Comparison of ENCODE assay signal across 14 mouse cellular contexts in the genomic region with DNA sequence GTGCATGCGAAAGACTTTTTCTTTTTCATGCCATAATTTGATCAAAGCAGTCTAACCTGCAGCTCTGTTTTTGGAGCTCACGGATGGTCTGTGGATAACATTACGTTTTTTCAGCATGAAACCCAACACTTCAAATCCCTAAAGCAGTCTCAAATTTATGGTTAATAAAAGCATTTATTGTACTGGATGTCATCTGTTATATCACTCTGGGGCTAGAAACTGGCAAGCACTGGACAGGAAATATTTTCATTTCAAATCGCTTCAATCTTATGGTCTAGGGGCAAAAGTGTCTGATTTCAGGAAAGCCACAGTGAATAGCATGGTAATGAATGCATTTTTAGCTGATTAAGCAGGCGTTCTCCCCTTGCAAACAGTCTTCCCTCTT. TPM values are rescaled to one million over a fixed set of nuclear protein-coding genes. Genes with fewer than 3 reads are reported as not detected.
DNase-seq lines count a peak whose midpoint lies in the region; ATAC-seq and TF ChIP-seq lines count a peak whose summit lies in the region.
"Had no signal": no experiment of that assay in that cellular context is flagged by ENCODE, and none has a peak within 500 bp of the region (broad histone marks: within the 10 kb centered on the region; RNA-seq: fewer than 3 reads in every experiment).

No protein-coding gene starts in this region.

- DNase-seq in kidney, postnatal 25 days = no peak
- DNase-seq in forebrain, embryonic 14.5 days (ENCODE audit: low spot score) = no peak
- no peak for DNase-seq in cerebellum, adult 2 months
- DNase-seq in layer of hippocampus, postnatal 36 days = no peak
- DNase-seq in lung, postnatal 0 days (ENCODE audit: low spot score) = no peak
- DNase-seq: cerebellum, adult 9-10 months; heart, postnatal 14 days; spleen, adult 18-20 months had no signal

- TF ChIP-seq POLR2A in cerebellum, adult 2 months (IDR thresholded peaks at IDR 0.05; ENCODE audit: borderline replicate concordance, insufficient read depth, low read length) = no peak

- H3K4me1 ChIP-seq in kidney, embryonic 15.5 days = peaks cover 69% of the 10 kb centered on the region
- peaks cover 19% of the 10 kb centered on the region for H3K4me1 ChIP-seq in forebrain, embryonic 14.5 days (ENCODE audit: control insufficient read depth, insufficient read depth, low read length)
- H3K4me1 ChIP-seq in limb, embryonic 12.5 days (replicated peaks) = peaks cover 77% of the 10 kb centered on the region
- peaks cover 57% of the 10 kb centered on the region for H3K4me1 ChIP-seq in neural tube, embryonic 12.5 days
- no peaks in the 10 kb centered on the region for H3K4me1 ChIP-seq in cerebellum, adult 2 months (ENCODE audit: control insufficient read depth, insufficient read depth, low read length)
- no peaks in the 10 kb centered on the region for H3K4me1 ChIP-seq in lung, postnatal 0 days (ENCODE audit: insufficient read depth, low read depth, low read length)

- H3K4me3 ChIP-seq in kidney, embryonic 15.5 days (replicated peaks) = no peak overlapping the region
- no peak overlapping the region for H3K4me3 ChIP-seq in forebrain, embryonic 14.5 days (ENCODE audit: low read depth, low read length)
- no peak overlapping the region for H3K4me3 ChIP-seq in limb, embryonic 12.5 days (replicated peaks)
- H3K4me3 ChIP-seq in neural tube, embryonic 12.5 days = no peak overlapping the region
- no peak overlapping the region for H3K4me3 ChIP-seq in cerebellum, adult 2 months (replicated peaks; ENCODE audit: insufficient read depth, low read depth, low read length)
- H3K4me3 ChIP-seq in lung, postnatal 0 days (ENCODE audit: low read depth, low read length) = no peak overlapping the region

- ATAC-seq in kidney, embryonic 15.5 days (replicated peaks; ENCODE audit: low FRiP score) = no peak
- no peak for ATAC-seq in forebrain, embryonic 14.5 days
- peak; percentile 16; the same call in 1 of the 2 replicates for ATAC-seq in limb, embryonic 12.5 days (ENCODE audit: insufficient number of reproducible peaks, insufficient read depth, low FRiP score, low TSS enrichment, low read depth)
- ATAC-seq in neural tube, embryonic 12.5 days (ENCODE audit: low FRiP score, low read depth) = no peak
- no peak for ATAC-seq in lung, postnatal 0 days
- ATAC-seq: Patski had no signal

- H3K36me3 ChIP-seq in kidney, embryonic 15.5 days = no peaks in the 10 kb centered on the region
- H3K36me3 ChIP-seq in forebrain, embryonic 14.5 days (ENCODE audit: control insufficient read depth, insufficient read depth, low read length) = no peaks in the 10 kb centered on the region
- H3K36me3 ChIP-seq in limb, embryonic 12.5 days = peaks cover 4% of the 10 kb centered on the region; the same call in 1 of the 2 replicates
- H3K36me3 ChIP-seq in neural tube, embryonic 12.5 days = no peaks in the 10 kb centered on the region
- H3K36me3 ChIP-seq in lung, postnatal 0 days (ENCODE audit: insufficient read depth, low read length) = no peaks in the 10 kb centered on the region

- H3K9ac ChIP-seq in kidney, embryonic 15.5 days = no peak overlapping the region
- H3K9ac ChIP-seq in forebrain, embryonic 14.5 days (ENCODE audit: low read length) = no peak overlapping the region
- no peak overlapping the region for H3K9ac ChIP-seq in limb, embryonic 12.5 days (replicated peaks)
- no peak overlapping the region for H3K9ac ChIP-seq in neural tube, embryonic 12.5 days
- no peak overlapping the region for H3K9ac ChIP-seq in lung, postnatal 0 days (replicated peaks; ENCODE audit: low read depth)

- no peak for TF ChIP-seq CTCF in cerebellum, adult 2 months (IDR thresholded peaks at IDR 0.05; ENCODE audit: borderline replicate concordance, insufficient read depth, low read depth, low read length)
- no peak for TF ChIP-seq CTCF in lung, postnatal 0 days (IDR thresholded peaks at IDR 0.05)

- TF ChIP-seq EP300 in lung, postnatal 0 days (IDR thresholded peaks at IDR 0.05) = no peak

- H3K27me3 ChIP-seq in kidney, embryonic 15.5 days = no peaks in the 10 kb centered on the region
- no peaks in the 10 kb centered on the region for H3K27me3 ChIP-seq in forebrain, embryonic 14.5 days (replicated peaks; ENCODE audit: control insufficient read depth, insufficient read depth, low read length)
- H3K27me3 ChIP-seq in limb, embryonic 12.5 days = no peaks in the 10 kb centered on the region
- H3K27me3 ChIP-seq in neural tube, embryonic 12.5 days (replicated peaks) = no peaks in the 10 kb centered on the region
- no peaks in the 10 kb centered on the region; the same call in 1 of the 2 replicates for H3K27me3 ChIP-seq in cerebellum, adult 2 months (ENCODE audit: control insufficient read depth, insufficient read depth, low read length)
- no peaks in the 10 kb centered on the region for H3K27me3 ChIP-seq in lung, postnatal 0 days (replicated peaks; ENCODE audit: insufficient read depth, low read length)
- H3K27me3 ChIP-seq: Patski had no signal

- H3K4me2 ChIP-seq in kidney, embryonic 15.5 days = 0 out of 2 replicates have a peak overlapping the region, but pooled peaks have one; percentile 25
- no peak overlapping the region for H3K4me2 ChIP-seq in forebrain, embryonic 14.5 days (ENCODE audit: low read length)
- peak overlapping the region; percentile 42; the same call in 1 of the 2 replicates for H3K4me2 ChIP-seq in limb, embryonic 12.5 days
- peak overlapping the region; percentile 38; the same call in 1 of the 2 replicates for H3K4me2 ChIP-seq in neural tube, embryonic 12.5 days (replicated peaks)
- H3K4me2 ChIP-seq in lung, postnatal 0 days (replicated peaks; ENCODE audit: low read depth, low read length) = no peak overlapping the region

- 27% methylated on average over 5 of the region's 5 CpGs for WGBS in kidney, embryonic 15.5 days
- WGBS in forebrain, embryonic 14.5 days = 34% methylated on average over 5 of the region's 5 CpGs
- 22% methylated on average over 5 of the region's 5 CpGs for WGBS in limb, embryonic 12.5 days
- WGBS in neural tube, embryonic 12.5 days = 22% methylated on average over 5 of the region's 5 CpGs
- 82% methylated on average over 5 of the region's 5 CpGs for WGBS in cerebellum, adult 2 months
- WGBS in lung, postnatal 0 days = 69% methylated on average over 5 of the region's 5 CpGs

- H3K27ac ChIP-seq in kidney, embryonic 15.5 days = peak overlapping the region; percentile 66
- H3K27ac ChIP-seq in forebrain, embryonic 14.5 days (ENCODE audit: low read depth, low read length) = peak overlapping the region; percentile 63
- peak overlapping the region; percentile 93 for H3K27ac ChIP-seq in limb, embryonic 12.5 days
- 0 out of 2 replicates have a peak overlapping the region, but pooled peaks have one; percentile 15 for H3K27ac ChIP-seq in neural tube, embryonic 12.5 days
- H3K27ac ChIP-seq in cerebellum, adult 2 months (ENCODE audit: insufficient read depth, low read length) = no peak overlapping the region
- H3K27ac ChIP-seq in lung, postnatal 0 days (ENCODE audit: low read length) = no peak overlapping the region

- H3K9me3 ChIP-seq in kidney, embryonic 15.5 days (replicated peaks) = no peaks in the 10 kb centered on the region
- H3K9me3 ChIP-seq in forebrain, embryonic 14.5 days (replicated peaks; ENCODE audit: control insufficient read depth, low read length) = no peaks in the 10 kb centered on the region
- H3K9me3 ChIP-seq in limb, embryonic 12.5 days = no peaks in the 10 kb centered on the region
- H3K9me3 ChIP-seq in neural tube, embryonic 12.5 days = no peaks in the 10 kb centered on the region
- no peaks in the 10 kb centered on the region for H3K9me3 ChIP-seq in lung, postnatal 0 days (ENCODE audit: low read length)

RNA-seq across cellular contexts. Expression of gene Il17rd, which starts 12.8 kb away (rescaled TPM):
- 5.9 and 6.2 TPM in 2 replicates for polyA plus RNA-seq in kidney, embryonic 15.5 days (2015; fragmentation: Nextera tagmentation; extraction: Ambion mirVana)
- 1.3 and 1.9 TPM in 2 replicates for polyA plus RNA-seq in forebrain, embryonic 14.5 days (2014; fragmentation: Nextera tagmentation; extraction: Ambion mirVana)
- polyA plus RNA-seq in limb, embryonic 12.5 days (2016; fragmentation: Nextera tagmentation; extraction: Ambion mirVana) = 13.5 and 15.5 TPM in 2 replicates
- polyA plus RNA-seq in neural tube, embryonic 12.5 days (2016; fragmentation: Nextera tagmentation; extraction: Ambion mirVana) = 4.0 and 4.5 TPM in 2 replicates
- 1.2 and 1.3 TPM in 2 replicates for polyA plus RNA-seq in cerebellum, adult 2 months (2012; rRNA removed)
- total RNA-seq in layer of hippocampus, postnatal 36 days (2021) = 1 to 10 TPM; 3.3 to 3.7 TPM
- 2.1 and 2.2 TPM in 2 replicates for polyA plus RNA-seq in lung, postnatal 0 days (2015; fragmentation: Nextera tagmentation; extraction: Ambion mirVana)
- total RNA-seq: megakaryocyte progenitor cell, adult 5-6 weeks had no signal

RNA-seq across cellular contexts. Expression of gene Hesx1, which starts 57.3 kb away (rescaled TPM):
- polyA plus RNA-seq in kidney, embryonic 15.5 days (2015; fragmentation: Nextera tagmentation; extraction: Ambion mirVana) = 1.1 and 1.4 TPM in 2 replicates
- not detected in 2 replicates for polyA plus RNA-seq in forebrain, embryonic 14.5 days (2014; fragmentation: Nextera tagmentation; extraction: Ambion mirVana)
- polyA plus RNA-seq in limb, embryonic 12.5 days (2016; fragmentation: Nextera tagmentation; extraction: Ambion mirVana) = 0.22 TPM in 1 of 2 replicates, not detected in the other
- 0.23 TPM in 1 of 2 replicates, not detected in the other for polyA plus RNA-seq in neural tube, embryonic 12.5 days (2016; fragmentation: Nextera tagmentation; extraction: Ambion mirVana)
- polyA plus RNA-seq in cerebellum, adult 2 months (2012; rRNA removed) = not detected in 2 replicates
- total RNA-seq in layer of hippocampus, postnatal 36 days (2021) = not detected
- not detected in 2 replicates for polyA plus RNA-seq in lung, postnatal 0 days (2015; fragmentation: Nextera tagmentation; extraction: Ambion mirVana)
- total RNA-seq: heart, postnatal 14 days; left cerebral cortex, adult 8-10 months had no signal
- polyA plus RNA-seq: Patski had no signal

Comparison
In these comparisons a context has a peak if more than half of its experiments do, and no peak if none do; other contexts are left out.
1. H3K27ac ChIP-seq: peak in kidney, embryonic 15.5 days (single experiment), forebrain, embryonic 14.5 days (single experiment), limb, embryonic 12.5 days (single experiment) and neural tube, embryonic 12.5 days (single experiment); none in cerebellum, adult 2 months (single experiment) and lung, postnatal 0 days (single experiment).
2. H3K4me2 ChIP-seq: peak in kidney, embryonic 15.5 days (single experiment), limb, embryonic 12.5 days (single experiment) and neural tube, embryonic 12.5 days (single experiment); none in forebrain, embryonic 14.5 days (single experiment) and lung, postnatal 0 days (single experiment).